Mouse (Mus musculus) myocyte (in vitro differentiated cells): ENCODE measurements at regions not wholly inside any gene's neighbourhood (a gene's known extent, or its start where the extent isn't known, plus 50 kb on each side); places are given as distances from the start of the nearest gene placed in this dataset.

Experiments
- CEBPB ChIP-seq: IDR thresholded peaks from 2 replicates; pipeline ENCODE4 v1.6.1; 2011; ENCODE audit warnings: mild to moderate bottlenecking, moderate library complexity; ENCODE audit not compliant: poor library complexity, insufficient read depth, severe bottlenecking
- E2F4 ChIP-seq: IDR thresholded peaks from one replicate; pipeline ENCODE4 v1.6.1; 2011; ENCODE audit warnings: mild to moderate bottlenecking, control low read depth, moderate library complexity; ENCODE audit not compliant: insufficient read depth
- MAX ChIP-seq: IDR thresholded peaks from one replicate; pipeline ENCODE4 v1.6.1; 2011; ENCODE audit warnings: low read depth, mild to moderate bottlenecking, control low read depth
- MYOD1 ChIP-seq, 3 experiments: IDR thresholded peaks; one replicate each; pipeline ENCODE4 v1.6.1; 2011; ENCODE audit warnings: control low read depth in 2 of 3, low read depth in 2 of 3, mild to moderate bottlenecking in 2 of 3, moderate library complexity in 1 of 3; ENCODE audit not compliant: insufficient read length in 2 of 3, control insufficient read depth in 1 of 3
- MYOG ChIP-seq, 3 experiments: IDR thresholded peaks; one replicate each; pipeline ENCODE4 v1.6.1; 2011; ENCODE audit warnings: control low read depth in 2 of 3, low read depth in 2 of 3, mild to moderate bottlenecking in 2 of 3; ENCODE audit not compliant: insufficient read length in 2 of 3, control insufficient read depth in 1 of 3, insufficient read depth in 1 of 3
- POLR2A ChIP-seq: IDR thresholded peaks from one replicate; pipeline ENCODE4 v1.6.1; 2011; ENCODE audit warnings: low read depth, mild to moderate bottlenecking, control low read depth, moderate library complexity; ENCODE audit not compliant: insufficient read length
- POLR2AphosphoS2 ChIP-seq: IDR thresholded peaks from one replicate; pipeline ENCODE4 v1.6.1; 2011; ENCODE audit warnings: low read depth, control low read depth; ENCODE audit not compliant: insufficient read length
- REST ChIP-seq: IDR thresholded peaks from one replicate; pipeline ENCODE4 v1.6.1; 2011; ENCODE audit warnings: mild to moderate bottlenecking, control low read depth, moderate library complexity; ENCODE audit not compliant: insufficient read depth, insufficient read length
- SRF ChIP-seq: IDR thresholded peaks from one replicate; pipeline ENCODE4 v1.6.1; 2011; ENCODE audit warnings: low read depth; ENCODE audit not compliant: control insufficient read depth, insufficient read length
- TCF12 ChIP-seq: IDR thresholded peaks from one replicate; pipeline ENCODE4 v1.6.1; 2011; ENCODE audit warnings: mild to moderate bottlenecking, control low read depth; ENCODE audit not compliant: poor library complexity, insufficient read depth, severe bottlenecking
- TCF3 ChIP-seq: IDR thresholded peaks from one replicate; pipeline ENCODE4 v1.6.1; 2011; ENCODE audit warnings: low read depth, control low read depth; ENCODE audit not compliant: insufficient read length
- USF1 ChIP-seq: IDR thresholded peaks from one replicate; pipeline ENCODE4 v1.6.1; 2011; ENCODE audit warnings: low read depth, mild to moderate bottlenecking, control low read depth, moderate library complexity

- TF ChIP-seq MAX (no peak), POLR2A (no peak), CEBPB (no peak), MYOD1 (IDR thresholded peaks at IDR 0.05; ENCODE audit: control insufficient read depth in 1 of 3, insufficient read length in 2 of 3, low read depth in 2 of 3) (no peak), POLR2AphosphoS2 (no peak), E2F4 (no peak), TCF12 (no peak), TCF3 (no peak), REST (no peak), MYOG (IDR thresholded peaks at IDR 0.05; ENCODE audit: control insufficient read depth in 1 of 3, insufficient read depth in 1 of 3, insufficient read length in 2 of 3, low read depth in 2 of 3) (no peak), USF1 (no peak), SRF (no peak)
These were observed 164.5 kb upstream of the Tbx18 start for GRCm38 (mm10) chr9:87895526-87895925.
